Mouse (Mus musculus): Measurements from ENCODE around the gene Bpifc.

Gene Bpifc

GRCm38 (mm10) chr10:86017781-86018180, 6.1 kb upstream of the Bpifc start:
- in situ Hi-C loops (cut with MboI, MseI), result no loop called here

- in situ Hi-C loops (cut with MboI, MseI), result no loop called here
Measured at GRCm38 (mm10) chr10:86011172-86011571, 523 bp downstream of the Bpifc start.

DNA sequence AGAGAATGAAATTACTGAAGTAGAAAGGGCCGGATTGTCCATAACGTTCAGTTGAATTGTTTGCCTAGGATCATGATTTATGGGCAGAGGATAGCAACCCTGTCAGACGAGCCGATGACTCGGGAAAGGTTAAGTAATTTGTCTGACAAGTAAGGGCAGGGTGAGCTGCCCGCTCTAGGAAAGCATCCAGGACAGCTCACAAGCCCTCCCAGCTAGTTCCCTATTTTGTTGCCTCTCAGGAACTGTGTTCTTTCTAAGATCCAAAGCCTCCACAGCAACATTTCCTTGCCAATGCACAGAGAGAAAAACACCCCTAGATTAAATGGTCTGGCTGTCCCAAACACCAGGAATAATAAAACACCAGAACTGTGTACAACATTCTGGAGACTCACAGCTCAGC, 1.1 kb downstream of the Bpifc start:
- in situ Hi-C loops (cut with MboI, MseI), result no loop called here

DNA sequence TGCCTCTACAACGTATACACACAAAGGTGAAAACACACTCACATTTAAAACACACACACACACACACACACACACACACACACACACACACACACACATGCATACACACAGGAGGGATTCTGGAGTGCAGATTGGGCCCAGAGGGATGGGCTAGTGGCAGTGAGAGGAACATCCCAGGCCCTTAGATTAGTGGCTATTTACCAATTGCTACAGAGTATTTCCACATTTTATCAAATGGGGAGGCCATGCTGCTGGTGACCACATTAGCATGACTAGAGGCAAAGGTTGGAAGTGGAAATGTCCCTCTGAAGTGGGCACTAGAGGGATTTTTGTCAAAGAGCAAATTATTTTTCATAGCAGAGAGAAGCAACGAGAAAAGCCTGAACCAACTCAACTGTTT, 2.0 kb downstream of the Bpifc start:
- in situ Hi-C loops (cut with MboI, MseI), result no loop called here

DNA sequence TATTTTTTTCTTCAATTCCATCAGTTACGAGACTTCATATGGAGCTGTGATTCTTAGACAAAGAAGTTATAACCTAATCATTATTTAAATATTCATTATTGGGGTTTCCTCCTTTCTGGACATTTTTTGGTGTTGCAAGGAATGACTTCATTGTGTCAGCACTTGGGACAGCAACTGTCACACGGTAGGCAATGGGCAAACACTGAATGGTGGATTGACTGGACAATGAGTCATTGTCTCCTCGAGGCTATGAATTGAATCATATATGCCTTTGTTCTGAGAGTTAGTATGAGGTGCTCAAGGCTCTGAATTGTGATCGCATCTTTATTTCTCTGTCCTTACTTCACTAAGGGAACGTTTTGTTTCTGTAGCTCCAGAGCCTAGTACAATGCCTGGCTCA, 5.2 kb downstream of the Bpifc start:
- in situ Hi-C loops (cut with MboI, MseI), result no loop called here

- in situ Hi-C loops (cut with MboI, MseI), result no loop called here
Measured at GRCm38 (mm10) chr10:86000447-86000846, 11.2 kb downstream of the Bpifc start.

GRCm38 (mm10) chr10:85994543-85995104, 17.1 kb downstream of the Bpifc start:
- in situ Hi-C loops (cut with MboI, MseI), result no loop called here

DNA sequence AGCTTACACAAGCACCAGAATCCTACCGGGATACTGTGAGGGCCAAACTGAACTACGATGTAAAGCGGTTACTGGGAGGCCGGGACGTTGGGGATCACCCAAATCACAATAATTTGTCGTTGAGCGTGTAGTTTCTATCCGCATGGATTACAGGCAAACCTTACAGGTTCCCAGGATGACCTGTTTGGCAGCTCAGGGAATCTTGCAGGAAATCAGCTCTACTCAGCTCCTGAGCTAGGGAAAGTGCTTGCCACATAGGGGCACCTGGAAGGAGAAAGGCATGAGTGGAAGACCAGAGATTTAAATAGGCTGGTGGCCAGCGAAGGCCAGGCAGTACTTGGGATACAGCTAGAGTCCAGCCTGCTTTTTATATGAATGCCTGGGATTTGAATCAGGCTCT, 17.9 kb downstream of the Bpifc start:
- in situ Hi-C loops (cut with MboI, MseI), result no loop called here

DNA sequence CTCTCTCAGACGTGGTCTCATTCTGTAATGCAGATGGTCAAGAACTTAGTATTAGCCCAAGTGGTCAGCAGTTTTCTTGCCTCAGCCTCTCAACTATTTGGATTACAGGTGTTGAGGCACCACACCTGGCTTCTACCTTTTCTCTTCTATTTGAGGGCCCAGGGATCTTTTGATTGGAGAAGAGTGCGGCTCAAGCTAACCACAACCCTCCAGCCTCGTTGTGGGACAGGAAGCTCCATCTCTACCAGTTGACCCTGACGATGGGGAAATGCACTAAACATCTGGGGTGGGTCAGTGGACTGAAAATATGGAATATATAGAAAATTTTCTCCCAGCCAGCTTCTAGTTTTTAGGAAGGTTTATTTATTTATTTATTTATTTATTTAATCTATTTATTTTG, 19.3 kb downstream of the Bpifc start:
- in situ Hi-C loops (cut with MboI, MseI), result no loop called here

DNA sequence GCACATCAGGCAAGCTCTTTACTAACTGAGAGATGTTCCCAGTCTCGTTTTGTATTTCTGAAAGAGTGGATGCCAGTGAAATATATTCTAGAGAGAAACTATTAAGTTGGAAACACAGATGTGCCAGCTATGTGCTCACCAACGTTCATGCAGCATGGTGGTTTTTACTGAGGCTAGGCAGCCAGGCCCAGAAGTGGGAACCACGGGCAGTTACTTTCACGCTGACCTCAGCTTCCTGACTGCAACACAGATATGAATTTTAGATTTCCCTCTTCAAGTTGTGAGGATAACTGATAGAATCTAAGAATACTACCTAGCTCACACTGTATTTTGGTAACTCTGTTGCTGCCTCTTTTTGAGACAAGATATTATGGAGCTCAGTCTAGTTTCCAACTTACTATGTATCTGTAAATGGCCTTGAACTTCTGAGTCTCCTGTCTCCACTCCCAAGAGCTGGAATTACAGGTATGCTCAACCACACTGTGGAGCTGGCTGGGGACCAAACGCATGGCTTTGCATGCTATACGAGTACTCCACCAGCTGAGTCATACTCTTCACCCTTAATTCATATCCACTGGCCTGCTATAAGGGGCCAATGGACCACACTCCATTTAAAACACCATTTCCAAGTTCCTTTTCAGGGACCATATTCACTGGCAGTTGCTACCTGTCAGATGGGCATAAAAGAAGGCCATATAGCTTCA, 22.1 kb downstream of the Bpifc start:
- in situ Hi-C loops (cut with MboI, MseI), result no loop called here

- in situ Hi-C loops (cut with MboI, MseI), result no loop called here
Measured at GRCm38 (mm10) chr10:85972915-85973314, 38.8 kb downstream of the Bpifc start.

- in situ Hi-C loops (cut with MboI, MseI), result no loop called here
Measured at GRCm38 (mm10) chr10:85971826-85972225, 39.9 kb downstream of the Bpifc start.

- in situ Hi-C loops (cut with MboI, MseI), result loop anchor here (5.0 kb wide), 2 partner anchors 327 to 482 kb away; no protein-coding TSS in a partner anchor
Measured at GRCm38 (mm10) chr10:85969894-85970620, 41.6 kb downstream of the Bpifc start.

GRCm38 (mm10) chr10:85968731-85969130, 43.0 kb downstream of the Bpifc start:
- in situ Hi-C loops (cut with MboI, MseI), result loop anchor here (5.0 kb wide), 2 partner anchors 329 to 484 kb away; no protein-coding TSS in a partner anchor

- in situ Hi-C loops (cut with MboI, MseI), result loop anchor here (5.0 kb wide), 2 partner anchors 329 to 484 kb away; no protein-coding TSS in a partner anchor
Measured at GRCm38 (mm10) chr10:85968157-85968634, 43.5 kb downstream of the Bpifc start.

- in situ Hi-C loops (cut with MboI, MseI), result loop anchor here (5.0 kb wide), 2 partner anchors 330 to 485 kb away; no protein-coding TSS in a partner anchor
Measured at GRCm38 (mm10) chr10:85967411-85968156, 44.1 kb downstream of the Bpifc start.

- in situ Hi-C loops (cut with MboI, MseI), result loop anchor here (5.0 kb wide), 2 partner anchors 331 to 486 kb away; no protein-coding TSS in a partner anchor
Measured at GRCm38 (mm10) chr10:85966476-85966875, 45.2 kb downstream of the Bpifc start.

DNA sequence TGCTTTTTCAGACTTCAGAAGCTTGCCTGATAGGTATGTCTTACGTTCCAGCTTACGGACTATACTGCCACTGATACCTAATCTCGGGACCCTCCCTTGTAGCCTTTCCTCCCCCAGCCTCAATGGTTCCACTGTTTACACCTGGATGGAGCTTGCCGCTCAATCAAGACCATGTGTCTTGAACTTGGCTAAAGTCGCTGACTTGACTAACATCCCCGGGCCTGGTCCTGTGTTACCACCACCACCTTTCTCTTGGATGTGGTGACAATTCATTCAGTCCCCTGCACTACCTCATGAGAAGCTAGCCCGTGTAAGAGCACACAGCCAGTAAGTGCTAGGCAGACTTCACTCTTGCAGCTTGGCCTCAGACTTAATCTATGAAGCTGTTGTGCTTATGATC, 47.4 kb downstream of the Bpifc start:
- in situ Hi-C loops (cut with MboI, MseI), result no loop called here

- in situ Hi-C loops (cut with MboI, MseI), result no loop called here
Measured at GRCm38 (mm10) chr10:85962897-85963296, 48.8 kb downstream of the Bpifc start.

DNA sequence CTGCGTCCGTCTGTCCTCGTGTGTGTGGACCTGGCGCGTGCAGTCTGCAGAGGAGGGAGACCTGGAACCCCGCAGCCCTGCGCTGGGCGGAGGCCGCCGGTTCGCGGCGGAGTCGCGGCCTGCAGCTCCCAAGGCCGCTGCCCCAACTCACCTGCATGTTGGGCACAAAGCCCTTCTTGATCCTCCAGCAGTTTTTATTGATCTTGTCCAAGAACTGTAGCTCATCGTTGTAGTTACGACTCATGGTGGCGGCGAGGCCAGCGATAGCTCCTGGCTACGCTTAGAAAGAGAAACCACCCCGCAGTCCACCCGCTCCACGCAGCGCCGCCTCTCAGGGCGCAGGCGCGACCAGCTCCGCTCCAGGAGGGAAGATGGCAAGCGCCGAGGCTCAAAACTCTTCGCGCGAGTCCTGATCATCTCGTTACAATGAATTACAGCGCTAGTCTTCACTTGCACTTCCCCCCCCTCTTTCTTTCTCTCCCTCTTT, 54.2 kb downstream of the Bpifc start, which contains the start of gene Rtcb:
Gene Rtcb, minus strand, starts transcription at position 360 of the 487 bp plus-strand sequence.
- in situ Hi-C loops (cut with MboI, MseI), result loop anchor here (5.0 kb wide), 1 partner anchor 80 kb away; no protein-coding TSS in a partner anchor

DNA sequence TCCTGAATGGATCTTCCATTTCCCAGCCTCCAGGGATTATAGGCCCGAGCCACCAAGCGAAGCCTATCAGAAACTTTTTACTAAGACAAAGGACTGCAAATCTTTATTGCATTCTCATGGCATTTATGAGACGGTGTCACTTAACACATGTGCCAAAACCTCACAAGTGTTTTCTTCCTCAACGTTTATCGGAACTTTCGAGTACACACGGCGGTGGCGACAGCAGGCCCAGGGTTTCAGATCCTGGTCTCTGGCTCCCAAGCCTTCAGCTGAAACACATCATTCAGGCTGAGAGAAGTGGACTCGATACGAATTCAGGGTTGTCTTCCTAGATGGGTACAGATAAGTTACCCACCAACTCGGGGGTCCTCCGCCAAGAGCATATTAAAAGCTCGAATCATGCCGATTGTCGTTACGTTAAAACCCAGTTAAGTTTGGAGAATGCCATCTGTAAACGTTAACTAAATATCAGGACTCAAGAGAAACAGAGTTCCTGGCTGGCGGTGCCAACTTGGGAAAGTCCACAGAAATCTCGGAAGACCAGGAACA, 54.8 kb downstream of the Bpifc start:
- in situ Hi-C loops (cut with MboI, MseI), result loop anchor here (5.0 kb wide), 1 partner anchor 80 kb away; no protein-coding TSS in a partner anchor
